Mouse (Mus musculus) lung, embryonic 16.5 days (tissue): Measurements from ENCODE around the gene Atp11a. TPM values are rescaled to one million over a fixed set of nuclear protein-coding genes. Genes with fewer than 3 reads are reported as not detected.
A peak's percentile ranks its signal among the peaks of the same experiment; 100 is the strongest.

Source experiments
- ATAC-seq: fragments of 200-750 bp; cut with Nextera tagmentation; 2 replicates; pipeline ENCODE4 v1.8.0; 2017; ENCODE audit warnings: low read depth, mild to moderate bottlenecking, moderate library complexity
- H3K27ac ChIP-seq: fragments of 300-500 bp; sonication (generic); 2 replicates; pipeline ENCODE4 v1.5.1; 2014; ENCODE audit warnings: mild to moderate bottlenecking, control low read depth, low read length
- H3K27me3 ChIP-seq: fragments of 300-500 bp; sonication (generic); 2 replicates; pipeline ENCODE4 v1.6.1; 2014; ENCODE audit warnings: low read depth, low read length, mixed read lengths; ENCODE audit not compliant: control insufficient read depth, insufficient read depth
- H3K36me3 ChIP-seq: fragments of 300-500 bp; sonication (generic); 2 replicates; pipeline ENCODE4 v1.6.1; 2014; ENCODE audit warnings: low read length; ENCODE audit not compliant: control insufficient read depth, insufficient read depth
- H3K4me1 ChIP-seq: fragments of 300-500 bp; sonication (generic); replicated peaks from 2 replicates; pipeline ENCODE4 v1.6.1; 2014; ENCODE audit warnings: low read length, mixed read lengths; ENCODE audit not compliant: control insufficient read depth, insufficient read depth
- H3K4me2 ChIP-seq: fragments of 300-500 bp; sonication (generic); 2 replicates; pipeline ENCODE4 v1.6.1; 2014; ENCODE audit warnings: low read depth, low read length, control low read depth
- H3K4me3 ChIP-seq: fragments of 300-500 bp; sonication (generic); 2 replicates; pipeline ENCODE4 v1.5.1; 2014; ENCODE audit warnings: mild to moderate bottlenecking, low read length, control low read depth
- H3K9ac ChIP-seq: fragments of 300-500 bp; sonication (generic); 2 replicates; pipeline ENCODE4 v1.6.1; 2014; ENCODE audit warnings: low read length, control low read depth
- H3K9me3 ChIP-seq: fragments of 300-500 bp; sonication (generic); 2 replicates; pipeline ENCODE4 v1.6.1; 2016; ENCODE audit warnings: low read length; ENCODE audit not compliant: control insufficient read depth
- WGBS: fragments of 180-500 bp; shearing (Covaris S2); extraction: QIAGEN DNeasy Blood & Tissue Kit; methylation state at CpG from one replicate; pipeline ENCODE4 v1.1.7; 2014; 5-methylcytosine and 5-hydroxymethylcytosine counted together
- polyA plus RNA-seq: library from polyadenylated mRNA; unstranded; fragments of >200 nt; fragmentation: Nextera tagmentation; extraction: Ambion mirVana; gene quantifications from 2 replicates; pipeline ENCODE4 v1.2.1, GENCODE M21; 2015

The Atp11a gene
- polyA plus RNA-seq, 1 experiment from 2014 or later, result 15.7 TPM

DNA sequence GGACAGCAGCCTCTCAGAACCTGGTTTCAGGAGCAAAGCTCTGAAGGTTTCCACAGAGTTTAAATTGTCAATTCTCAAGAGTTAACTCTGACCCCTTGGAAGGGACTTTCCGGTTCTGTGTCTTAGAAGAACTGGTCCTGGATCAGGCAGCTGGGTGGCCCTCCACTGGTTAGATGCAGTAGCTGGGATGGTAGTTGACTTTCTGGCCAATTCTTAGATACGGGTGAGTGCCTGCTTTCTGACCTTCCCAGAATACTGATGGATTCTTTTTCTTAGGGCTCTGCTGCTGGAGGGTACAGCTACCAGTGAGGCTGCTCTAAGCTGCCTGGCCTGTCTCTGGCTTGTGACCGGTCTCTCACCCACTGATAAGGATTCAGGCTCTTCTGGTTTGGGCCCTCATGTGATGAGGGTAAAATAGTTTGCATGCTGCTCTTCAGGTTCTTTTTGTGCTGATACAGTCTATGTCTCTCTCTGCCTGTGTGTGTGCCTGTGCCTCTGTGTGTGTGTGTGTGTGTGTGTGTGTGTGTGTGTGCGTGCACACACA lies 6.8 kb downstream of the Atp11a start:
- no peak overlapping the region for H3K4me2 ChIP-seq
- 70% methylated on average over 4 of the region's 4 CpGs for WGBS
- H3K27me3 ChIP-seq, result no peaks in the 10 kb centered on the region
- no peaks in the 10 kb centered on the region for H3K36me3 ChIP-seq
- no peaks in the 10 kb centered on the region for H3K9me3 ChIP-seq
- no peak overlapping the region for H3K27ac ChIP-seq
- no peak overlapping the region for H3K4me3 ChIP-seq
- H3K4me1 ChIP-seq, result peaks cover 5% of the 10 kb centered on the region
- H3K9ac ChIP-seq, result no peak overlapping the region
- ATAC-seq, result no peak

GRCm38 (mm10) chr8:12764971-12765370 lies 8.2 kb downstream of the Atp11a start:
- no peaks in the 10 kb centered on the region for H3K36me3 ChIP-seq

GRCm38 (mm10) chr8:12767176-12767575 lies 10.4 kb downstream of the Atp11a start:
- no peak for ATAC-seq
- Histone ChIP-seq H3K9ac (no peak overlapping the region), H3K27ac (no peak overlapping the region), H3K4me1 (no peaks in the 10 kb centered on the region), H3K4me2 (no peak overlapping the region), H3K4me3 (no peak overlapping the region), H3K27me3 (no peaks in the 10 kb centered on the region), H3K9me3 (no peaks in the 10 kb centered on the region), H3K36me3 (no peaks in the 10 kb centered on the region)
- 86% methylated on average over 3 of the region's 3 CpGs for WGBS

More at GRCm38 (mm10) chr8:12764971-12765370, 8.2 kb downstream of the Atp11a start:
- Histone ChIP-seq H3K4me1 (peaks cover 5% of the 10 kb centered on the region), H3K9ac (no peak overlapping the region), H3K4me2 (no peak overlapping the region), H3K27ac (no peak overlapping the region), H3K4me3 (no peak overlapping the region), H3K9me3 (no peaks in the 10 kb centered on the region), H3K27me3 (no peaks in the 10 kb centered on the region)
- WGBS, result 80% methylated on average over 4 of the region's 4 CpGs
- ATAC-seq, result no peak

DNA sequence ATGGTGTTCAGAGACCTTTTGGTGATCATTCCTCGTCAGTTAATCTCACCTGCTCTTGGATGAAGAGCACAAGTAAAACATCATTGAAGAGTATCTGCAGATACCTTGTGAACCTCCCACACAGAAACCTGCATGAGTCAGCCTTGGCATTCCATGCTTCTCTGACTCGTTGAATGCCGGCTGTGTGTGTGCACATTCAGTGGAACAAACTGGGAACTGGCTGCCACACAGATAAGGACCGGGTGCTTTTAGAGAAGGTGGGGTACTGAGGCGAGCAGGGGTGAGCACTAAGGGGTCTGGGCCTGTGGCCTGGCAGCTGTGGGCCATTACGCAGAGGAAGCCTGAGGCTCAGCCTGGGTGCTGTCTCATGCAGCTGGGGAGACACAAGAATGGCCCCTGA lies 11.9 kb downstream of the Atp11a start:
- no peak overlapping the region for H3K9ac ChIP-seq
- H3K4me2 ChIP-seq, result no peak overlapping the region
- no peaks in the 10 kb centered on the region for H3K9me3 ChIP-seq
- no peak overlapping the region for H3K4me3 ChIP-seq
- H3K27me3 ChIP-seq, result no peaks in the 10 kb centered on the region
- H3K27ac ChIP-seq, result no peak overlapping the region
- H3K36me3 ChIP-seq, result no peaks in the 10 kb centered on the region
- WGBS, result 58% methylated on average over 6 of the region's 6 CpGs
- ATAC-seq, result no peak
- H3K4me1 ChIP-seq, result 0 out of 2 replicates have a peak, but pooled peaks cover 3% of the 10 kb centered on the region

GRCm38 (mm10) chr8:12769296-12769695 lies 12.5 kb downstream of the Atp11a start:
- H3K4me2 ChIP-seq, result no peak overlapping the region
- peaks cover 3% of the 10 kb centered on the region; the same call in 1 of the 2 replicates for H3K4me1 ChIP-seq
- H3K27ac ChIP-seq, result no peak overlapping the region
- H3K27me3 ChIP-seq, result no peaks in the 10 kb centered on the region
- ATAC-seq, result no peak
- no peak overlapping the region for H3K9ac ChIP-seq
- 92% methylated on average over 7 of the region's 7 CpGs for WGBS
- no peaks in the 10 kb centered on the region for H3K36me3 ChIP-seq
- no peaks in the 10 kb centered on the region for H3K9me3 ChIP-seq
- H3K4me3 ChIP-seq, result no peak overlapping the region

GRCm38 (mm10) chr8:12772319-12772718 lies 15.5 kb downstream of the Atp11a start:
- 84% methylated on average over 2 of the region's 2 CpGs for WGBS
- Histone ChIP-seq H3K9me3 (no peaks in the 10 kb centered on the region), H3K36me3 (no peaks in the 10 kb centered on the region), H3K9ac (no peak overlapping the region), H3K4me3 (no peak overlapping the region), H3K27ac (no peak overlapping the region), H3K4me2 (no peak overlapping the region), H3K4me1 (peaks cover 29% of the 10 kb centered on the region), H3K27me3 (no peaks in the 10 kb centered on the region)
- ATAC-seq, result no peak

DNA sequence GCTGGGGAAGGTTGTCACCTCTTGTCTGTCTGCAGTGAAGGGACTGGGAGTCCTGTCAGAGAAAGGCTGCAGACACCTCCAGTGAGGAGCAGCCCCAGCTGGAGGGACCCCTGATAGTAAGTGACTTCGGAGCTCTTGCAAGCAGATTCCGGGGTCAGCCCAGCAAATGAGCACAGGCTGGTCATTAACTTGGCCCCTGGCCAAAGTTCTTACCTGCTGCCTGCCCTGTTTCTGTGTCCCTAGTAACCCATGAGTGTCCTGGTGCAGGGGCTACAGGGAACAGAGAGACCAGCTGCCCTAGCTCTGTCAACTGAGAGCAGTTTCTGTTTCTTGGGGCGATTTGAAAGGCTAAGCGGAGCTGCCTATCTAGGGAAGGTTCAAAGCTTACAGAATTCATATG lies 17.1 kb downstream of the Atp11a start:
- Histone ChIP-seq H3K4me1 (peaks cover 31% of the 10 kb centered on the region), H3K36me3 (no peaks in the 10 kb centered on the region), H3K9ac (peak overlapping the region; percentile 19; the same call in 1 of the 2 replicates), H3K27ac (peak overlapping the region; percentile 70; the same call in 1 of the 2 replicates), H3K27me3 (no peaks in the 10 kb centered on the region), H3K4me2 (no peak overlapping the region), H3K4me3 (no peak overlapping the region), H3K9me3 (no peaks in the 10 kb centered on the region)
- ATAC-seq, result no peak
- 47% methylated on average over 4 of the region's 4 CpGs for WGBS

DNA sequence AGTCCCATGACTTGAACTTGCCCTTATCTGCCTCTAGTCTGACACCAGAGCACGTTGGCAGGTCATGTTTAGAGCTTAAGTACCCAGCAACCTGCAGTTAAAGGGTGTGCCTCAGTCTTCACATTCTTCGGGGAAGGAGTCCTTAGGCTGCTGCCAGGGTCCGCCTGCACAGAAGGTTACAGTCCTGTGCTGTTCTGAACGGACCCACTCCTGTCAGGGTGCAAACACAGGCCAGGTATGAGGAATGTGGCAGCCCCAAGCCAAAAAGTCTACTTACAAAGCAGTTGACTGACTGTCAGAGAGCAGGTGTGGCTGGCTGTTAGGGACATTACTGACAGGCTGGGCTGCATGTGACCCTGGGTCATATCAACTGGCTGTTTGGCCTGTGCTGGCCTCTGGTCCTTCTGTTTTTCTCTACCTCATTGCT lies 18.1 kb downstream of the Atp11a start:
- Histone ChIP-seq H3K27ac (peak overlapping the region; percentile 70), H3K36me3 (no peaks in the 10 kb centered on the region), H3K9me3 (no peaks in the 10 kb centered on the region), H3K4me2 (no peak overlapping the region), H3K4me1 (peaks cover 36% of the 10 kb centered on the region), H3K4me3 (no peak overlapping the region), H3K27me3 (no peaks in the 10 kb centered on the region), H3K9ac (no peak overlapping the region)
- peak; percentile 85 for ATAC-seq
- 36% methylated on average over 4 of the region's 4 CpGs for WGBS

GRCm38 (mm10) chr8:12775302-12775975 lies 18.6 kb downstream of the Atp11a start:
- Histone ChIP-seq H3K27me3 (no peaks in the 10 kb centered on the region), H3K36me3 (no peaks in the 10 kb centered on the region), H3K27ac (peak overlapping the region; percentile 45), H3K4me3 (no peak overlapping the region), H3K9ac (no peak overlapping the region), H3K9me3 (no peaks in the 10 kb centered on the region), H3K4me1 (peaks cover 36% of the 10 kb centered on the region), H3K4me2 (no peak overlapping the region)
- peak; percentile 20; the same call in 1 of the 2 replicates for ATAC-seq
- 59% methylated on average over 9 of the region's 9 CpGs for WGBS
